Mouse (Mus musculus): ENCODE results near the gene Actr8. TPM values are rescaled to one million over a fixed set of nuclear protein-coding genes. Genes with fewer than 3 reads are reported as not detected.

Gene Actr8
- polyA plus RNA-seq, 1 experiment from 2014 or later = 74.6 TPM

- Histone ChIP-seq H3K27ac (replicated peaks) (no peak overlapping the region), H3K36me3 (peaks cover 50% of the 10 kb centered on the region), H3K9me3 (replicated peaks) (no peaks in the 10 kb centered on the region), H3K9ac (replicated peaks) (no peak overlapping the region), H3K27me3 (replicated peaks) (no peaks in the 10 kb centered on the region), H3K4me1 (no peaks in the 10 kb centered on the region), H3K4me2 (no peak overlapping the region), H3K4me3 (replicated peaks) (no peak overlapping the region)
- no peak for ATAC-seq (ENCODE audit: low FRiP score)
Measured at GRCm38 (mm10) chr14:29997345-29997744, 19.2 kb downstream of the Actr8 start.

- Histone ChIP-seq H3K27me3 (replicated peaks) (no peaks in the 10 kb centered on the region), H3K4me1 (no peaks in the 10 kb centered on the region), H3K9me3 (replicated peaks) (no peaks in the 10 kb centered on the region), H3K9ac (replicated peaks) (no peak overlapping the region), H3K36me3 (peaks cover 34% of the 10 kb centered on the region), H3K4me3 (replicated peaks) (no peak overlapping the region), H3K4me2 (no peak overlapping the region), H3K27ac (replicated peaks) (no peak overlapping the region)
- 75% methylated on average over 13 of the region's 13 CpGs for WGBS
- ATAC-seq (ENCODE audit: low FRiP score) = peak; percentile 12; the same call in 1 of the 2 replicates
Measured at GRCm38 (mm10) chr14:29998747-29999474, 20.8 kb downstream of the Actr8 start.

- Histone ChIP-seq H3K27me3 (replicated peaks) (no peaks in the 10 kb centered on the region), H3K4me1 (no peaks in the 10 kb centered on the region), H3K9me3 (replicated peaks) (no peaks in the 10 kb centered on the region), H3K36me3 (peaks cover 29% of the 10 kb centered on the region), H3K4me2 (no peak overlapping the region), H3K27ac (replicated peaks) (no peak overlapping the region), H3K9ac (replicated peaks) (no peak overlapping the region), H3K4me3 (replicated peaks) (no peak overlapping the region)
- 84% methylated on average over 3 of the region's 3 CpGs for WGBS
- no peak for ATAC-seq (ENCODE audit: low FRiP score)
Measured at GRCm38 (mm10) chr14:29999475-29999811, 21.3 kb downstream of the Actr8 start.

GRCm38 (mm10) chr14:30008733-30009575, 30.8 kb downstream of the Actr8 start, which contains the start of the genes Il17rb and Chdh:
Il17rb (minus strand) TSS chr14:30008896.
Chdh (plus strand) TSS chr14:30009023.
- no peak within 1 kb of the TSS for H3K27ac ChIP-seq (replicated peaks)
- H3K4me1 ChIP-seq = peaks cover 16% of the 10 kb centered on the region
- H3K27me3 ChIP-seq (replicated peaks) = peaks cover 21% of the 10 kb centered on the region
- ATAC-seq (ENCODE audit: low FRiP score) = peak; percentile 63
- no peaks in the 10 kb centered on the region for H3K9me3 ChIP-seq (replicated peaks)
- H3K4me3 ChIP-seq (replicated peaks) = peak within 1 kb of the TSS; percentile 42
- H3K9ac ChIP-seq (replicated peaks) = peak within 1 kb of the TSS; percentile 43
- H3K36me3 ChIP-seq = no peaks in the 10 kb centered on the region
- peak within 1 kb of the TSS; percentile 93 for H3K4me2 ChIP-seq
- 7% methylated on average over 54 of the region's 54 CpGs for WGBS

- no peak overlapping the region for H3K4me2 ChIP-seq
- ATAC-seq (ENCODE audit: low FRiP score) = no peak
- no peaks in the 10 kb centered on the region for H3K36me3 ChIP-seq
- H3K9me3 ChIP-seq (replicated peaks) = no peaks in the 10 kb centered on the region
- H3K4me3 ChIP-seq (replicated peaks) = no peak overlapping the region
- H3K27me3 ChIP-seq (replicated peaks) = peaks cover 21% of the 10 kb centered on the region
- H3K9ac ChIP-seq (replicated peaks) = no peak overlapping the region
- H3K27ac ChIP-seq (replicated peaks) = no peak overlapping the region
- 77% methylated on average over 10 of the region's 10 CpGs for WGBS
- H3K4me1 ChIP-seq = peaks cover 16% of the 10 kb centered on the region
Measured at GRCm38 (mm10) chr14:30009864-30010560, 31.9 kb downstream of the Actr8 start.

GRCm38 (mm10) chr14:30011886-30012560, 33.9 kb downstream of the Actr8 start:
- ATAC-seq (ENCODE audit: low FRiP score) = no peak
- WGBS = 77% methylated on average over 10 of the region's 10 CpGs
- Histone ChIP-seq H3K36me3 (no peaks in the 10 kb centered on the region), H3K27me3 (replicated peaks) (peaks cover 21% of the 10 kb centered on the region), H3K27ac (replicated peaks) (no peak overlapping the region), H3K9me3 (replicated peaks) (no peaks in the 10 kb centered on the region), H3K9ac (replicated peaks) (no peak overlapping the region), H3K4me2 (no peak overlapping the region), H3K4me3 (replicated peaks) (no peak overlapping the region), H3K4me1 (peaks cover 16% of the 10 kb centered on the region)

GRCm38 (mm10) chr14:30014487-30014886, 36.4 kb downstream of the Actr8 start:
- H3K9ac ChIP-seq (replicated peaks) = no peak overlapping the region
- H3K9me3 ChIP-seq (replicated peaks) = no peaks in the 10 kb centered on the region
- H3K27ac ChIP-seq (replicated peaks) = no peak overlapping the region
- H3K4me1 ChIP-seq = 0 out of 2 replicates have a peak, but pooled peaks cover 4% of the 10 kb centered on the region
- peaks cover 10% of the 10 kb centered on the region; the same call in 1 of the 2 replicates for H3K27me3 ChIP-seq (replicated peaks)
- no peak for ATAC-seq (ENCODE audit: low FRiP score)
- no peaks in the 10 kb centered on the region for H3K36me3 ChIP-seq
- 56% methylated on average over 10 of the region's 10 CpGs for WGBS
- H3K4me2 ChIP-seq = no peak overlapping the region
- no peak overlapping the region for H3K4me3 ChIP-seq (replicated peaks)

- H3K36me3 ChIP-seq = no peaks in the 10 kb centered on the region
- no peaks in the 10 kb centered on the region for H3K4me1 ChIP-seq
- no peak for ATAC-seq (ENCODE audit: low FRiP score)
- no peak overlapping the region for H3K4me2 ChIP-seq
- no peak overlapping the region for H3K27ac ChIP-seq (replicated peaks)
- no peak overlapping the region for H3K9ac ChIP-seq (replicated peaks)
- no peak overlapping the region for H3K4me3 ChIP-seq (replicated peaks)
- H3K9me3 ChIP-seq (replicated peaks) = no peaks in the 10 kb centered on the region
- peaks cover 4% of the 10 kb centered on the region; the same call in 1 of the 2 replicates for H3K27me3 ChIP-seq (replicated peaks)
- WGBS = 76% methylated on average over 1 of the region's 1 CpGs
Measured at GRCm38 (mm10) chr14:30015008-30015407, 36.9 kb downstream of the Actr8 start.

- H3K36me3 ChIP-seq = no peaks in the 10 kb centered on the region
- no peak overlapping the region for H3K4me2 ChIP-seq
- H3K4me1 ChIP-seq = no peaks in the 10 kb centered on the region
- H3K9ac ChIP-seq (replicated peaks) = no peak overlapping the region
- H3K27me3 ChIP-seq (replicated peaks) = no peaks in the 10 kb centered on the region
- ATAC-seq (ENCODE audit: low FRiP score) = no peak
- 83% methylated on average over 5 of the region's 5 CpGs for WGBS
- no peak overlapping the region for H3K4me3 ChIP-seq (replicated peaks)
- no peaks in the 10 kb centered on the region for H3K9me3 ChIP-seq (replicated peaks)
- H3K27ac ChIP-seq (replicated peaks) = no peak overlapping the region
Measured at GRCm38 (mm10) chr14:30016666-30017065, 38.5 kb downstream of the Actr8 start.

- no peak for ATAC-seq (ENCODE audit: low FRiP score)
- Histone ChIP-seq H3K4me3 (replicated peaks) (no peak overlapping the region), H3K27me3 (replicated peaks) (no peaks in the 10 kb centered on the region), H3K9ac (replicated peaks) (no peak overlapping the region), H3K27ac (replicated peaks) (no peak overlapping the region), H3K36me3 (no peaks in the 10 kb centered on the region), H3K9me3 (replicated peaks) (no peaks in the 10 kb centered on the region), H3K4me2 (no peak overlapping the region), H3K4me1 (no peaks in the 10 kb centered on the region)
- WGBS = 94% methylated on average over 8 of the region's 8 CpGs
Measured at GRCm38 (mm10) chr14:30017794-30018462, 39.8 kb downstream of the Actr8 start.

- Histone ChIP-seq H3K9me3 (replicated peaks) (no peaks in the 10 kb centered on the region), H3K9ac (replicated peaks) (no peak overlapping the region), H3K4me1 (no peaks in the 10 kb centered on the region), H3K27ac (replicated peaks) (no peak overlapping the region), H3K4me3 (replicated peaks) (no peak overlapping the region), H3K4me2 (no peak overlapping the region), H3K27me3 (replicated peaks) (no peaks in the 10 kb centered on the region), H3K36me3 (no peaks in the 10 kb centered on the region)
- WGBS = 96% methylated on average over 4 of the region's 4 CpGs
- ATAC-seq (ENCODE audit: low FRiP score) = no peak
Measured at GRCm38 (mm10) chr14:30018463-30018801, 40.3 kb downstream of the Actr8 start.
